Mouse (Mus musculus) MEL (cell line): ENCODE data around the gene Apbb2.

Source experiments
- CTCF ChIP-seq, 3 experiments: IDR thresholded peaks in 2 of 3; conservative IDR thresholded peaks in 1 of 3; 2 replicates each; pipeline ENCODE4 v1.5.1; 2011 to 2012; ENCODE audit warnings: low read length in 3 of 3, low read depth in 2 of 3, mild to moderate bottlenecking in 2 of 3, improper control_type of control experiment in 1 of 3, inconsistent platforms in 1 of 3, mixed read lengths in 1 of 3, moderate library complexity in 1 of 3; ENCODE audit not compliant: control insufficient read depth in 1 of 3, insufficient read depth in 1 of 3, poor library complexity in 1 of 3, severe bottlenecking in 1 of 3
- E2F4 ChIP-seq: IDR thresholded peaks from 2 replicates; pipeline ENCODE4 v1.6.1; 2011; ENCODE audit warnings: low read depth, low read length, improper control_type of control experiment, borderline replicate concordance
- MAFK ChIP-seq: IDR thresholded peaks from 2 replicates; pipeline ENCODE4 v1.6.1; 2011; ENCODE audit warnings: low read depth, mild to moderate bottlenecking, low read length, improper control_type of control experiment, borderline replicate concordance
- POLR2A ChIP-seq, 2 experiments: IDR thresholded peaks; 2 replicates each; pipeline ENCODE4 v1.6.1; 2011 to 2012; ENCODE audit warnings: low read length in 2 of 2, mild to moderate bottlenecking in 2 of 2, control low read depth in 1 of 2, improper control_type of control experiment in 1 of 2, low read depth in 1 of 2, moderate library complexity in 1 of 2; ENCODE audit not compliant: control insufficient read depth in 1 of 2, insufficient read depth in 1 of 2, poor library complexity in 1 of 2
- SIN3A ChIP-seq: IDR thresholded peaks from 2 replicates; pipeline ENCODE4 v1.6.1; 2012; ENCODE audit warnings: low read length, improper control_type of control experiment, inconsistent platforms
- TCF12 ChIP-seq: IDR thresholded peaks from 2 replicates; pipeline ENCODE4 v1.6.1; 2014; ENCODE audit warnings: low read depth, mild to moderate bottlenecking, inconsistent platforms, low read length, improper control_type of control experiment, moderate library complexity

GRCm38 (mm10) chr5:66503033-66503432, 115.6 kb downstream of the Apbb2 start:
- TF ChIP-seq SIN3A (no peak), TCF12 (no peak), CTCF (IDR thresholded peaks at IDR 0.05 in 2 of 3, conservative IDR thresholded peaks at IDR 0.05 in 1 of 3; ENCODE audit: control insufficient read depth in 1 of 3, insufficient read depth in 1 of 3, low read depth in 2 of 3, low read length in 3 of 3, poor library complexity in 1 of 3, severe bottlenecking in 1 of 3) (no peak), POLR2A (IDR thresholded peaks at IDR 0.05; ENCODE audit: control insufficient read depth in 1 of 2, insufficient read depth in 1 of 2, low read depth in 1 of 2, low read length in 2 of 2, poor library complexity in 1 of 2) (no peak), MAFK (no peak), E2F4 (no peak)
